Mouse (Mus musculus): ENCODE measurements at regions not wholly inside any gene's neighbourhood (a gene's known extent, or its start where the extent isn't known, plus 50 kb on each side); places are given as distances from the start of the nearest gene placed in this dataset.

GRCm38 (mm10) chr2:133020173-133020837 is 74.6 kb upstream of the Fermt1 start:
- DNase-seq, result peak; percentile 72

DNA sequence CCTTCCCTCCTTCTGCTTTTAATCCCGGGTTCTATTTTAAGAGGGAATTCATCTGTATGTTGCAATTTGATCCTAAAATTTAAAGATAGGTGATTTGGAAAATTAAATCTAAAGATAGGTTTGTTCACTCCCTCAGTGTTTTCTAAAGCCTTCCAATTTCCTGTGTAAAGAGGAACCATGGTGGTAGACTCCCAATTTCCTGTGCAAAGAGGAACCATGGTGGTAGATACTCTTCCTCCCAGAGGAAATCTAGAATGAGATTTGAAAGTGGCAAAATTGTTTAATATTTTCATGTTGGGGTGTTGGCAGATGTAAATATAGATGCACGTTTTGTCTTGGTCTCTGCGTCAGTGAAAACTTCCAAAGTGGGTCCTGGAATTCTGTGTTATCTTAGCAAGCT is 75.5 kb upstream of the Fermt1 start:
- no peak for DNase-seq

DNA sequence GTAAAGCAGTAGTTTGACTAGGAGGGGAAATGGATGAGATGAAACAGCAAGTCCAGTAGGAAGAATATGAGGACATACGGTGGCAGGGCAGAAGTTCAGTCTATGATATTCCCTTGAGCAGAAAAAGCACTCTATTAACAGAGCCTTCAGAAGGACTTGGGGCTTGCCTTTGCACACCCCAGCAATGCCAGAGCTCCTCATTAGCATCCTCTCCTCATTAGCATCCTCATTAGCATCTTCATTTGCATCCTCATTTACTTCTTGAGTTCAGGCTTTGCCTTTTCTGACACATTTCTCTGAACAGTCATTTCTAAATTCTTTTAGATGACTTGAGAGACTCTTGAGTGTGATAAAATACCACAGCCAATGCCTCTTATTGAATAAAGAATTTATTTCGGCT is 81.3 kb upstream of the Fermt1 start:
- DNase-seq, result no peak

DNA sequence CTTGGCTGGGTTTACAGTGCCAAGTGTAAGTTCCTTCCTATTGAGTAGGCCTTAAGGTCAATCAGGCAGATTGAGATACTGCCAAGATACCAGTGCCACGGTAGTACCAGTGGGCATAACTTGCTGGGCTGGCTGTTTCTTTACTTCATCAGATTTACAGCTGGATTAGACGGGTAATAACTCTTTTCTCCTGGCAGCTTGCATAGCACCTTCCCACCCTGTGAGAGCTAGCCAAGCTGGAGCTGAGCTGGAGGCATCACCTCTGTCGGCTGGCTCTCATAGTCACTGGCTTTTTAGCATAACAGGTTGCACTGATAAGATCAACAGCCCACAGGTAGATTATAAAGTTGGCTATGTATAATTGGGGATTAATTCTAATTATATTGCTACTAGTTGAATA is 89.7 kb upstream of the Fermt1 start:
- DNase-seq, result no peak

DNA sequence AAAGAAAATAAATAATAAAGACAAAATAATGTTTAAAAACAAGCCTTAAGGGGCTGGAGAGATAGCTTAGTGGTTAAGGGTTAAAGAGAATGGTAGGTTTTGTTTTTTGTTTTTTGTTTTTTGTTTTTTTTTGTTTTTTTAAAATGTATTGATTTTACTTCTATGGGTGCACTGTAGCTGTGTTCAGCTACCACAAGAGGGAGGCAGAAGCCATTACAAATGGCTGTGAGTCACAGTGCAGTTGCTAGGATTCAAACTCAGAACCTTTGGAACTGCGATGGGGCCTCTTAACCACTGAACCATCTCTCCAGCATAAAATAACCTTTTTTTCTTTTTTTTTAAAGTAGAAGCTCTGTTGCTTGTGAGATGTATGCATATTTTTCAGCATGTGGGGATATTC is 95.0 kb upstream of the Fermt1 start:
- DNase-seq, result no peak

GRCm38 (mm10) chr2:133077698-133078356 is 132.1 kb upstream of the Fermt1 start:
- DNase-seq, result no peak

GRCm38 (mm10) chr2:133090976-133091375 is 145.3 kb upstream of the Fermt1 start:
- no peak for DNase-seq

- peak; percentile 73 for DNase-seq
These were observed 167.9 kb upstream of the Fermt1 start for GRCm38 (mm10) chr2:133113642-133114041.

DNA sequence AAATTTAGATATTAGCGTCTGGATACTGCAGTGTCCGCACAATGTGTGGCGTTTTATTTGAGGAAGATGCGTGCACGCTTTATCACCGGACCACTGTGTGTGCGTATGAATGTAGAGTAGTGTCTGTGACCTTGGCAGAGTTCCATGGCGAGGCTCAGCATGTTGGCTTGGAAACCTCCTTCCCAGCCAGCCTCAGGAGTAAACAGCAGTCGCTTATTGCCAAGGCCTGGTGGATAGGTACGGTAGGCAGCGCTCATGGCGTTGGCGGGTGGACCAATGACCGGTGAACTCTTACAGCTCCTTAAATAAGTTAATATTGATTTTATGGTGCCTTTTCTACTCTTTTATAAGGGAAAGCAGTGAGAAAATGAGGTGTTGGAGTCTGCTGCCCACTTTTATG is 172.9 kb upstream of the Fermt1 start:
- DNase-seq, result peak; percentile 71

GRCm38 (mm10) chr2:133125212-133125801 is 179.6 kb upstream of the Fermt1 start:
- DNase-seq, result no peak

GRCm38 (mm10) chr2:133134878-133135277 is 189.2 kb upstream of the Fermt1 start:
- DNase-seq, result no peak

- no peak for DNase-seq
These were observed 193.2 kb upstream of the Fermt1 start for GRCm38 (mm10) chr2:133138877-133139276.

GRCm38 (mm10) chr2:133141341-133142035 is 195.8 kb upstream of the Fermt1 start:
- DNase-seq, result no peak

- DNase-seq, result no peak
These were observed 206.8 kb upstream of the Fermt1 start for GRCm38 (mm10) chr2:133152461-133152860.

DNA sequence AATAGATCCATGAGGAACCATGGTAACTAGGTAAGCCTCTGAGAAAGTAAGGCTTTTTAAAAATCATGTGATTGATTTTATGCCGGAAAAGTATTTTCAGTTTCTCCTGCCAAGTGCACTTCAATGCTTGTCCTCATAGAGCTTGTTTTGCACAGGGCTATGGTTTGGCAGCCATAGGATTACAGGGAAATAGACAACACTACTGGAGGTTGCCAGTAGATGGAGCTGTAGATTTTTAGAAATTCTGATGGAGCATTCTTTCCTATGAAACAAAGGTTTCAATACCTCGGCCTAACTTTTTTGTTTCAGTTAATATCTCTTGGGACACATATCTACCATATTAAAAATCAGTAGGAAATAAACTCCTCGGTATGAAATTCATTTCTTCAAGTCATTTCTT is 210.8 kb upstream of the Fermt1 start:
- peak; percentile 26 for DNase-seq

DNA sequence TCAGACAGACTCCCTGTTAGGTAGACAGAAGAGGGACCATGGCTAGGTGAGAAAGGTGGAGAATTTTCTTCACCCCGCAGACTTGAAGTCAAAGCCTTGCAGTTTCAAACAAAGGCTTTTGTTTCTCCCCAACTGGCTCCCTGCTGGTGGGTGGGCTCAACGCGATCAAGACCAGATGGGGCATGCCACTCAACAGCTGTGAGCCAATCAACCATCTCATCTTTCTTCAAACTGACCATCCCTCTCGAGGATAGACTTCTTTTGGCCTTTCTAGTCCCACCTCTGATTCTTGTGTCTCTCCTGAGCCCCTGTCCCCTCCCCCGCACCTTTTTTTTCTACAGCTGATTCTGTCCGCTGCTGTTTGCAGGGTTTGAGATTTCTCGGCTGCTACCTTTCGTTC is 212.5 kb upstream of the Fermt1 start:
- no peak for DNase-seq

DNA sequence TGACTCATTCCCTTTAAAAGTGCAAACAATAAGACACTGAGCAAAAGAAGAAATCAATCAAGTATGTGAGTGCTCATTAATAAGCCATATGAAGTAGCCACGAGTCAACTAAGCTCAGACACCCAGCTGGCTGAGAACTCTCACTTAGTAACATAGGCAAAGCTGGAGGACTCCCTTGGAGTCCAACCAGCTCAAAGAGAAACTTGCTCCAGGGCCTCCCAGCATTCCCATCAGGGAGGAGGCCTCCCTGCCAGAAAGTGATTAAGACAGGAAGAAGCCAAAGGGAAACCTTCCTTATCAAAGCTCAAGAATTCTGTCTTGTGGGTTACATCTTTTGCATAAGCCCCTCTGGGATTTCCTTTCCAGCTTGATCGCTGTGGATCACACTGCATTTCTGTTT is 213.7 kb upstream of the Fermt1 start:
- no peak for DNase-seq

- DNase-seq, result no peak
These were observed 230.7 kb upstream of the Fermt1 start for GRCm38 (mm10) chr2:133176411-133176810.

DNA sequence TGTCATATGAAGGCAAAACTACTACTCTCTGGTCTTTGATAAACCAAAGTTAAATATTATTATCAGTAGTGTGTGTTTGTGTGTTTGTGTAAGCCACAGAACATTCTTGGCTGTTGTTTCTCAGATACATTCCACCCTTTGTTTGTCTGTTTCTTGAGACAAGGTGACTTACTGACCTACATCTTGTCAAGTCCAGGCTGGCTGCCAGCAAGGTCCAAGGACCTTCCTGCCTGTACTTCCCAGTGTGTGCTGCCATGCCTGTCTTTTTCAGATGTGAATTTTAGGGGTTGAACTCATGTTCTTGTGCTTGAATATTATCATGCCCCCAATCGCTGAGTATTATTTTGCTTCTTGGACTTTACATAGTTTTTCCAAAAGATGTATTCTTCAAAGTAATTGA is 235.5 kb upstream of the Fermt1 start:
- no peak for DNase-seq

DNA sequence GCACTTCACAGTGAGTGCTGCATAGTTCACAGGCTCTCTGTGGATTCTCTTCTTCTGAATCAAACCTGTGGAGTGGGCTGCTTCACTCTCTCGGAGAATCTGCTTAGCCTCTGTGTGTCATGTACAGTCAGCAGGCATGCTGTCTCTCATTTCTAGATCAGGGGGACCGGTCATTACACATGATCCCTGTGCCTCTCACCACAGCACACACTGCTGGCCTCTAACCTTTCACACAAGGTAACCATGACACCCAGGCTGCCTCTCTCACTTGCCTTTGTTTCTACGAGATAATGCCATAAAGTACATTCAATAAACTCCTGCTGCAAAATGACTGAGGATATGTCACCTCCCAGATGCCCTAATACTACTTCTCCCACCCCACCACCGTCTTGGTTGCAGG is 237.2 kb upstream of the Fermt1 start:
- DNase-seq, result no peak

GRCm38 (mm10) chr2:133204295-133204866 is 258.7 kb upstream of the Fermt1 start:
- no peak for DNase-seq

DNA sequence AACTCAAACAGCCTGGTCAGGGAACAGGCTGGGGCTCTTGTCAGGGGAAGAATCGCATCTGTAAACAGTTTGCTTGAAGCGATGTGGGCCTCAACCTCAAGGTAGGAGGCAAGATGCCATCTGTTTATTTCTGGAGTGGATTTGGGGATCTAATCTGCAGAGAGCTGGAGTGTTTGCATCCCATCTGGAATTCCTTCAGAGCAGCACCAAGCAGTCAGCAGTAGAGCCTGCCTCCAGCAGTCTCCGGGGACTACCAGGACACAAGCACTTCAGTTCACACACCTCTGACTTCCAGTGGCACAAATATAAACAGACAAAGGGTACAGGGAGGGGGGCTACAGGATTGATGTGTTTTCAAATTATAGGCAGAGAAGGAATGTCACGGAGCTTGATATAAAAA is 262.8 kb upstream of the Fermt1 start:
- DNase-seq, result no peak

Measured in adrenal gland, postnatal 14 days (tissue).